Mouse (Mus musculus) heart, postnatal 0 days (tissue): ENCODE measurements at regions not wholly inside any gene's neighbourhood (a gene's known extent, or its start where the extent isn't known, plus 50 kb on each side); places are given as distances from the start of the nearest gene placed in this dataset.

Experiments used
- ATAC-seq: fragments of 200-750 bp; cut with Nextera tagmentation; 2 replicates; pipeline ENCODE4 v1.8.0; 2017; ENCODE audit warnings: low read depth, moderate number of reproducible peaks, moderate library complexity; ENCODE audit not compliant: insufficient read depth
- DNase-seq: peaks from one replicate; pipeline ENCODE4 v3.0.0-alpha.2; 2016; ENCODE audit warnings: low spot score
- H3K27ac ChIP-seq: fragments of 300-500 bp; sonication (generic); 2 replicates; pipeline ENCODE4 v1.5.1; 2014; ENCODE audit warnings: low read depth, mild to moderate bottlenecking
- H3K27me3 ChIP-seq: fragments of 300-500 bp; sonication (generic); 2 replicates; pipeline ENCODE4 v1.6.1; 2014; ENCODE audit warnings: low read length, mixed read lengths; ENCODE audit not compliant: control insufficient read depth, insufficient read depth
- H3K36me3 ChIP-seq: fragments of 300-500 bp; sonication (generic); replicated peaks from 2 replicates; pipeline ENCODE4 v1.6.1; 2014; ENCODE audit warnings: low read length, mixed read lengths; ENCODE audit not compliant: control insufficient read depth, insufficient read depth
- H3K4me1 ChIP-seq: fragments of 300-500 bp; sonication (generic); 2 replicates; pipeline ENCODE4 v1.6.1; 2014; ENCODE audit warnings: antibody characterized with exemption; ENCODE audit not compliant: control insufficient read depth, insufficient read depth
- H3K4me2 ChIP-seq: fragments of 300-500 bp; sonication (generic); 2 replicates; pipeline ENCODE4 v1.6.1; 2014; ENCODE audit warnings: low read depth, mild to moderate bottlenecking, low read length, moderate library complexity
- H3K4me3 ChIP-seq: fragments of 300-500 bp; sonication (generic); 2 replicates; pipeline ENCODE4 v1.5.1; 2014; ENCODE audit warnings: low read depth, low read length
- H3K9ac ChIP-seq: fragments of 300-500 bp; sonication (generic); replicated peaks from 2 replicates; pipeline ENCODE4 v1.6.1; 2014; ENCODE audit warnings: low read depth, low read length, mixed read lengths
- H3K9me3 ChIP-seq: fragments of 300-500 bp; sonication (generic); replicated peaks from 2 replicates; pipeline ENCODE4 v1.6.1; 2016; ENCODE audit warnings: low read length; ENCODE audit not compliant: control insufficient read depth
- CTCF ChIP-seq: IDR thresholded peaks from 2 replicates; pipeline ENCODE4 v1.5.1; 2016; ENCODE audit warnings: antibody characterized with exemption, control low read depth, low read depth
- EP300 ChIP-seq: IDR thresholded peaks from 2 replicates; pipeline ENCODE4 v1.6.1; 2016; ENCODE audit warnings: antibody characterized with exemption, low read depth
- WGBS: fragments of 180-500 bp; shearing (Covaris S2); extraction: QIAGEN DNeasy Blood & Tissue Kit; methylation state at CpG from one replicate; pipeline ENCODE4 v1.1.7; 2014; 5-methylcytosine and 5-hydroxymethylcytosine counted together

DNA sequence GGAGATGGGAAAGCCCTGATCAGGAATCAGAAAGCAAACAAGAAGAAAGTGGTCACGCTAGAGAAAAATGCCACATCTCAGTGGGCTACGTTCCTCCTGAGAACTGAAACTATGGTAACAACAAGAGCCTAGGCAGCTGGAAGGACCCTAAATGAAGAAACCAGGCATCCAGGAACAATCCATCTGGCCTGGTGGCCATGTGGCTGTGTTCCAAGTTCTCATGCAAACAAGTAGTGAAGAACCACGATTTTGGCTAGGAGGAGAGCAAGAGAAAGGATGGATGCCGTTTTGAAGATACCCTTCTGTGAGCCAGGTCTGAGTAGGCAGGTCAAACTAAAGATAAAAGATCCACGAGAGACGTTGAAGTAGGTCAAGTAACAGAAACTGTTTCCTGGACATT, 1613.6 kb upstream of the Gm6569 start:
- H3K27ac ChIP-seq = no peak overlapping the region
- no peaks in the 10 kb centered on the region for H3K4me1 ChIP-seq
- no peaks in the 10 kb centered on the region for H3K27me3 ChIP-seq
- H3K9ac ChIP-seq = no peak overlapping the region
- TF ChIP-seq EP300 (no peak), CTCF (no peak)
- H3K4me2 ChIP-seq = no peak overlapping the region
- WGBS = 59% methylated on average over 6 of the region's 6 CpGs
- no peak for DNase-seq
- ATAC-seq = no peak
- no peaks in the 10 kb centered on the region for H3K9me3 ChIP-seq
- no peaks in the 10 kb centered on the region for H3K36me3 ChIP-seq
- H3K4me3 ChIP-seq = no peak overlapping the region

- no peaks in the 10 kb centered on the region for H3K9me3 ChIP-seq
- DNase-seq (no peak), ATAC-seq (no peak)
- no peaks in the 10 kb centered on the region for H3K4me1 ChIP-seq
- H3K4me3 ChIP-seq = no peak overlapping the region
- no peak overlapping the region for H3K4me2 ChIP-seq
- H3K9ac ChIP-seq = no peak overlapping the region
- no peak overlapping the region for H3K27ac ChIP-seq
- H3K36me3 ChIP-seq = no peaks in the 10 kb centered on the region
- 48% methylated on average over 2 of the region's 2 CpGs for WGBS
- no peaks in the 10 kb centered on the region for H3K27me3 ChIP-seq
- TF ChIP-seq CTCF (no peak), EP300 (no peak)
Observed at GRCm38 (mm10) chr15:72232355-72232754, 1602.0 kb upstream of the Gm6569 start.

DNA sequence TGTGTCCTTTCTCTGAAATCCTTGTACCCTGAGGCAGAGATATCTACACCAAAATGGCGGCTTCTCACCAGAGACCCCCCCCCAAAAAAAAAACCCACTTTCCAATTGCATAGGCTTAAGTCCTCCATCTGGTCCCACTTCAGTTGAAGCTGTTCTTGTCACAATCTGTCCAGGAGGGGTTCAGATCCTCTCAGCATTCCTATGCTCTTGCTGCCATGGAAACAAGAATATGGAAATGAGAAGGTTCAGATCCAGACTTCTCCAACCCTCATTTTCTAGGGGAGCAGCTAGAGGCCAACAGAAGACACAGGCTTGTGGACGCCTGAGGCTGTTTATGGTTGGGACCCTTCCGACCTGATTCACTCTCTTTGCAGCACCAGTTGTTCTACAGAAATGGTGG, 1569.7 kb upstream of the Gm6569 start:
- Histone ChIP-seq H3K36me3 (no peaks in the 10 kb centered on the region), H3K4me1 (no peaks in the 10 kb centered on the region), H3K9me3 (peaks cover 5% of the 10 kb centered on the region; the same call in 1 of the 2 replicates), H3K9ac (no peak overlapping the region), H3K4me3 (no peak overlapping the region), H3K27ac (no peak overlapping the region), H3K27me3 (no peaks in the 10 kb centered on the region), H3K4me2 (no peak overlapping the region)
- DNase-seq (no peak), ATAC-seq (no peak)
- TF ChIP-seq EP300 (no peak), CTCF (no peak)
- 49% methylated on average over 3 of the region's 3 CpGs for WGBS

DNA sequence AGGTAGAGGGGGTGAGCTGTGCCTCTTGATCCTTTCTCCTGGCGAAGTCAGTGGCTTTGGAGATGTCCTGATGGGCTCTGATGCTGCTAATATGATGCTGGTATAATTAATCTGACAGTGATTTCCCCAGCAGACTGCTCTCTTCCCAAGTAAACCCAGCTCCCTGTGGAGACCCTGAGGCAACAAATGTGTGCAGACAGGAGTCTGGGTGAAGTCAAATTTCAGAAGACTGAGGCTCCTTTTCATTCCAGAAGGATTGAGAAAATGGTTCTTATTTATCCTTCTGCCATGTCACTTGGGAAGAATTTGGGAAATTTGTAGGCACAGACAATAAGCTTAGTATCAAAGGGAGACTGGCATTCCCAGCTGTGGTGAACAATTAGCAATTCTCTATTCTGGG, 1550.5 kb upstream of the Gm6569 start:
- Histone ChIP-seq H3K9me3 (no peaks in the 10 kb centered on the region), H3K4me1 (no peaks in the 10 kb centered on the region), H3K4me3 (no peak overlapping the region), H3K36me3 (no peaks in the 10 kb centered on the region), H3K4me2 (no peak overlapping the region), H3K27ac (no peak overlapping the region), H3K9ac (no peak overlapping the region), H3K27me3 (no peaks in the 10 kb centered on the region)
- TF ChIP-seq EP300 = no peak
- TF ChIP-seq CTCF = no peak
- ATAC-seq = no peak
- WGBS = 35% methylated on average over 1 of the region's 1 CpGs
- DNase-seq = no peak

GRCm38 (mm10) chr15:72296648-72297047, 1537.7 kb upstream of the Gm6569 start:
- Histone ChIP-seq H3K9me3 (no peaks in the 10 kb centered on the region; the same call in 1 of the 2 replicates), H3K27ac (no peak overlapping the region), H3K4me3 (no peak overlapping the region), H3K4me2 (no peak overlapping the region), H3K9ac (no peak overlapping the region), H3K4me1 (no peaks in the 10 kb centered on the region), H3K36me3 (no peaks in the 10 kb centered on the region), H3K27me3 (no peaks in the 10 kb centered on the region)
- DNase-seq (no peak), ATAC-seq (no peak)
- TF ChIP-seq EP300 = no peak
- TF ChIP-seq CTCF = no peak
- 65% methylated on average over 2 of the region's 2 CpGs for WGBS

GRCm38 (mm10) chr15:72312417-72312816, 1521.9 kb upstream of the Gm6569 start:
- no peak overlapping the region for H3K4me2 ChIP-seq
- TF ChIP-seq EP300 (no peak), CTCF (no peak)
- H3K4me3 ChIP-seq = no peak overlapping the region
- no peak for ATAC-seq
- no peaks in the 10 kb centered on the region for H3K36me3 ChIP-seq
- H3K27me3 ChIP-seq = no peaks in the 10 kb centered on the region
- no peaks in the 10 kb centered on the region for H3K4me1 ChIP-seq
- H3K9me3 ChIP-seq = no peaks in the 10 kb centered on the region
- DNase-seq = no peak
- no peak overlapping the region for H3K9ac ChIP-seq
- no peak overlapping the region for H3K27ac ChIP-seq
- WGBS = 61% methylated on average over 5 of the region's 5 CpGs
